Mouse (Mus musculus): ENCODE data around the gene Dennd4a. TPM values are rescaled to one million over a fixed set of nuclear protein-coding genes. Genes with fewer than 3 reads are reported as not detected.

Dennd4a gene
- polyA plus RNA-seq (2011; ENCODE audit: insufficient read depth, insufficient read length, low replicate concordance, missing spikeins), result 77.2 and 86.3 TPM in 2 replicates

- no peaks in the 10 kb centered on the region; the same call in 1 of the 2 replicates for H3K4me1 ChIP-seq (ENCODE audit: control insufficient read depth, insufficient read depth, low read length)
- H3K27ac ChIP-seq (ENCODE audit: control insufficient read depth, insufficient read depth, low read depth, low read length, poor library complexity), result peak within 1 kb of the TSS; percentile 96
- H3K4me3 ChIP-seq (replicated peaks; ENCODE audit: control insufficient read depth, low read depth, low read length), result peak within 1 kb of the TSS; percentile 91
- under 1% methylated on average over 51 of the region's 51 CpGs for WGBS
- TF ChIP-seq CTCF (IDR thresholded peaks at IDR 0.05; ENCODE audit: control insufficient read depth, insufficient read depth, low read length) (no peak), POLR2A (IDR thresholded peaks at IDR 0.05; ENCODE audit: borderline replicate concordance, control insufficient read depth, low read depth, low read length) (peak; percentile 73)
Observed at GRCm38 (mm10) chr9:64810822-64811537, at the start of gene Dennd4a. Dennd4a (plus strand) TSS chr9:64811340.

GRCm38 (mm10) chr9:64764824-64765223 is 46.3 kb upstream of the Dennd4a start:
- 74% methylated on average over 2 of the region's 2 CpGs for WGBS
- TF ChIP-seq CTCF (IDR thresholded peaks at IDR 0.05; ENCODE audit: control insufficient read depth, insufficient read depth, low read length) (no peak), POLR2A (IDR thresholded peaks at IDR 0.05; ENCODE audit: borderline replicate concordance, control insufficient read depth, low read depth, low read length) (no peak)
- H3K27ac ChIP-seq (ENCODE audit: control insufficient read depth, insufficient read depth, low read depth, low read length, poor library complexity), result no peak overlapping the region

GRCm38 (mm10) chr9:64766136-64766535 is 45.0 kb upstream of the Dennd4a start:
- H3K27ac ChIP-seq (ENCODE audit: control insufficient read depth, insufficient read depth, low read depth, low read length, poor library complexity), result no peak overlapping the region
- TF ChIP-seq POLR2A (IDR thresholded peaks at IDR 0.05; ENCODE audit: borderline replicate concordance, control insufficient read depth, low read depth, low read length), result no peak
- TF ChIP-seq CTCF (IDR thresholded peaks at IDR 0.05; ENCODE audit: control insufficient read depth, insufficient read depth, low read length), result no peak
- no peaks in the 10 kb centered on the region; the same call in 1 of the 2 replicates for H3K4me1 ChIP-seq (ENCODE audit: control insufficient read depth, insufficient read depth, low read length)
- no peak overlapping the region for H3K4me3 ChIP-seq (replicated peaks; ENCODE audit: control insufficient read depth, low read depth, low read length)
- 85% methylated on average over 3 of the region's 3 CpGs for WGBS

More at GRCm38 (mm10) chr9:64764824-64765223, 46.3 kb upstream of the Dennd4a start:
- Histone ChIP-seq H3K4me1 (ENCODE audit: control insufficient read depth, insufficient read depth, low read length) (no peaks in the 10 kb centered on the region; the same call in 1 of the 2 replicates), H3K4me3 (replicated peaks; ENCODE audit: control insufficient read depth, low read depth, low read length) (no peak overlapping the region)

- WGBS, result 40% methylated on average over 1 of the region's 1 CpGs
- Histone ChIP-seq H3K4me3 (replicated peaks; ENCODE audit: control insufficient read depth, low read depth, low read length) (no peak overlapping the region), H3K4me1 (ENCODE audit: control insufficient read depth, insufficient read depth, low read length) (no peaks in the 10 kb centered on the region; the same call in 1 of the 2 replicates), H3K27ac (ENCODE audit: control insufficient read depth, insufficient read depth, low read depth, low read length, poor library complexity) (no peak overlapping the region)
- TF ChIP-seq CTCF (IDR thresholded peaks at IDR 0.05; ENCODE audit: control insufficient read depth, insufficient read depth, low read length), result no peak
- TF ChIP-seq POLR2A (IDR thresholded peaks at IDR 0.05; ENCODE audit: borderline replicate concordance, control insufficient read depth, low read depth, low read length), result no peak
Observed at GRCm38 (mm10) chr9:64767796-64768195, 43.3 kb upstream of the Dennd4a start.

- H3K27ac ChIP-seq (ENCODE audit: control insufficient read depth, insufficient read depth, low read depth, low read length, poor library complexity), result no peak overlapping the region
- TF ChIP-seq POLR2A (IDR thresholded peaks at IDR 0.05; ENCODE audit: borderline replicate concordance, control insufficient read depth, low read depth, low read length) (no peak), CTCF (IDR thresholded peaks at IDR 0.05; ENCODE audit: control insufficient read depth, insufficient read depth, low read length) (peak; percentile 32)
- 69% methylated on average over 9 of the region's 9 CpGs for WGBS
- H3K4me3 ChIP-seq (replicated peaks; ENCODE audit: control insufficient read depth, low read depth, low read length), result no peak overlapping the region
- H3K4me1 ChIP-seq (ENCODE audit: control insufficient read depth, insufficient read depth, low read length), result no peaks in the 10 kb centered on the region; the same call in 1 of the 2 replicates
Observed at GRCm38 (mm10) chr9:64769066-64769695, 42.0 kb upstream of the Dennd4a start.

- Histone ChIP-seq H3K4me1 (ENCODE audit: control insufficient read depth, insufficient read depth, low read length) (no peaks in the 10 kb centered on the region; the same call in 1 of the 2 replicates), H3K27ac (ENCODE audit: control insufficient read depth, insufficient read depth, low read depth, low read length, poor library complexity) (no peak overlapping the region), H3K4me3 (replicated peaks; ENCODE audit: control insufficient read depth, low read depth, low read length) (no peak overlapping the region)
- 89% methylated on average over 6 of the region's 6 CpGs for WGBS
- no peak for TF ChIP-seq POLR2A (IDR thresholded peaks at IDR 0.05; ENCODE audit: borderline replicate concordance, control insufficient read depth, low read depth, low read length)
- TF ChIP-seq CTCF (IDR thresholded peaks at IDR 0.05; ENCODE audit: control insufficient read depth, insufficient read depth, low read length), result no peak
Observed at GRCm38 (mm10) chr9:64769911-64770310, 41.2 kb upstream of the Dennd4a start.

GRCm38 (mm10) chr9:64770411-64770849 is 40.7 kb upstream of the Dennd4a start:
- H3K4me3 ChIP-seq (replicated peaks; ENCODE audit: control insufficient read depth, low read depth, low read length), result no peak overlapping the region
- H3K27ac ChIP-seq (ENCODE audit: control insufficient read depth, insufficient read depth, low read depth, low read length, poor library complexity), result no peak overlapping the region
- TF ChIP-seq POLR2A (IDR thresholded peaks at IDR 0.05; ENCODE audit: borderline replicate concordance, control insufficient read depth, low read depth, low read length), result no peak
- TF ChIP-seq CTCF (IDR thresholded peaks at IDR 0.05; ENCODE audit: control insufficient read depth, insufficient read depth, low read length), result no peak
- 70% methylated on average over 5 of the region's 5 CpGs for WGBS
- H3K4me1 ChIP-seq (ENCODE audit: control insufficient read depth, insufficient read depth, low read length), result no peaks in the 10 kb centered on the region; the same call in 1 of the 2 replicates

- Histone ChIP-seq H3K4me3 (replicated peaks; ENCODE audit: control insufficient read depth, low read depth, low read length) (no peak overlapping the region), H3K27ac (ENCODE audit: control insufficient read depth, insufficient read depth, low read depth, low read length, poor library complexity) (no peak overlapping the region), H3K4me1 (ENCODE audit: control insufficient read depth, insufficient read depth, low read length) (no peaks in the 10 kb centered on the region; the same call in 1 of the 2 replicates)
- no peak for TF ChIP-seq CTCF (IDR thresholded peaks at IDR 0.05; ENCODE audit: control insufficient read depth, insufficient read depth, low read length)
- no peak for TF ChIP-seq POLR2A (IDR thresholded peaks at IDR 0.05; ENCODE audit: borderline replicate concordance, control insufficient read depth, low read depth, low read length)
- WGBS, result 10% methylated on average over 5 of the region's 5 CpGs
Observed at GRCm38 (mm10) chr9:64771236-64771635, 39.9 kb upstream of the Dennd4a start.

All from bone marrow, adult 2 months (tissue).